Mouse (Mus musculus) left cerebral cortex, adult 8-10 months (tissue): ENCODE results near the gene N6amt1. TPM values are rescaled to one million over a fixed set of nuclear protein-coding genes. Genes with fewer than 3 reads are reported as not detected.
A peak's percentile ranks its signal among the peaks of the same experiment; 100 is the strongest.

ENCODE experiments used
- DNase-seq, 2 experiments: peaks; one replicate each; pipeline ENCODE4 v3.0.0; 2022; ENCODE audit warnings: low spot score in 2 of 2
- total RNA-seq, 4 experiments: library from RNA; stranded (reverse); gene quantifications; 2 replicates each; pipeline ENCODE4 v1.2.4; 2022

Gene N6amt1
- total RNA-seq = 10 to 100 TPM; 16.4 to 17.3 (median 16.9) TPM

- DNase-seq = peak; percentile 88 to 92
Measured at GRCm38 (mm10) chr16:87354075-87354583, at the start of gene N6amt1. TSS of gene N6amt1 (plus strand) at chr16:87354185.

GRCm38 (mm10) chr16:87305251-87306011, 48.6 kb upstream of the N6amt1 start:
- DNase-seq = no peak

- peak in 1 of 2 experiments; percentile 20 for DNase-seq
Measured at GRCm38 (mm10) chr16:87307109-87307735, 46.8 kb upstream of the N6amt1 start.

- no peak for DNase-seq
Measured at GRCm38 (mm10) chr16:87310659-87311058, 43.3 kb upstream of the N6amt1 start.

GRCm38 (mm10) chr16:87318200-87318811, 35.7 kb upstream of the N6amt1 start:
- DNase-seq = no peak

GRCm38 (mm10) chr16:87318998-87319397, 35.0 kb upstream of the N6amt1 start:
- DNase-seq = no peak

- no peak for DNase-seq
Measured at GRCm38 (mm10) chr16:87319541-87320251, 34.3 kb upstream of the N6amt1 start.

- no peak for DNase-seq
Measured at GRCm38 (mm10) chr16:87320252-87320555, 33.8 kb upstream of the N6amt1 start.

- DNase-seq = no peak
Measured at GRCm38 (mm10) chr16:87324571-87324970, 29.4 kb upstream of the N6amt1 start.

GRCm38 (mm10) chr16:87329986-87330385, 24.0 kb upstream of the N6amt1 start:
- no peak for DNase-seq

GRCm38 (mm10) chr16:87334756-87335155, 19.2 kb upstream of the N6amt1 start:
- DNase-seq = no peak

GRCm38 (mm10) chr16:87341043-87341572, 12.9 kb upstream of the N6amt1 start:
- DNase-seq = no peak

- no peak for DNase-seq
Measured at GRCm38 (mm10) chr16:87348133-87348532, 5.9 kb upstream of the N6amt1 start.

- DNase-seq = no peak
Measured at GRCm38 (mm10) chr16:87351386-87352105, 2.4 kb upstream of the N6amt1 start.

GRCm38 (mm10) chr16:87353605-87354004, 380 bp upstream of the N6amt1 start:
- DNase-seq = no peak

GRCm38 (mm10) chr16:87354748-87355147, 763 bp downstream of the N6amt1 start:
- DNase-seq = no peak

- no peak for DNase-seq
Measured at GRCm38 (mm10) chr16:87360096-87360495, 6.1 kb downstream of the N6amt1 start.

GRCm38 (mm10) chr16:87364231-87364630, 10.2 kb downstream of the N6amt1 start:
- no peak for DNase-seq

- DNase-seq = no peak
Measured at GRCm38 (mm10) chr16:87366035-87366434, 12.1 kb downstream of the N6amt1 start.

- DNase-seq = no peak
Measured at GRCm38 (mm10) chr16:87366445-87366844, 12.5 kb downstream of the N6amt1 start.

GRCm38 (mm10) chr16:87382996-87383395, 29.0 kb downstream of the N6amt1 start:
- DNase-seq = no peak
